25 mouse cellular contexts compared by ENCODE assay signal in the genomic region with DNA sequence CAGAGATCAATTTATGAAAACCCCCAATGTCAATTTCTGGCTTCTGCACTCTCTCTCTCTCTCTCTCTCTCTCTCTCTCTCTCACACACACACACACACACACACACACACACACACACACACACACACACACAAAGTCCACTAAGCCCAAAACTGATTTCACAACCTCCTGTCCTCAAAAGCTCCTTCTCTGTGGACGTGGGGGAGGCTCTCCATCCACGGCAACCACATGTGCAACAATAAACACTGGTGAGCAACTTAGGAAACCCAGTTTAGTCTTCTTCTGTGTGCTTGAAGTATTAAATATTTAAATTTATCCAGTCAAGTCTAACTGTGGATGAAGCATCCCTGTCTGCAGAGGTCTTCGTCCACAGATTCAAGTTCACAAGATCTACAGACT.
A peak's percentile ranks its signal among the peaks of the same experiment; 100 is the strongest.
DNase-seq lines count a peak whose midpoint lies in the region; ATAC-seq and TF ChIP-seq lines count a peak whose summit lies in the region.
"Had no signal": no experiment of that assay in that cellular context is flagged by ENCODE, and none has a peak within 500 bp of the region (broad histone marks: within the 10 kb centered on the region; RNA-seq: fewer than 3 reads in every experiment).

No protein-coding gene starts in this region.

- WGBS in liver, adult 2 months = 31% methylated on average over 3 of the region's 3 CpGs
- WGBS in liver, embryonic 11.5 days = 68% methylated on average over 3 of the region's 3 CpGs
- WGBS in lung, postnatal 0 days = 55% methylated on average over 3 of the region's 3 CpGs
- WGBS in lung, adult 2 months = 55% methylated on average over 3 of the region's 3 CpGs

- peak; percentile 77 for DNase-seq in liver, adult 2 months (ENCODE audit: extremely low read depth, low read depth, low spot score)
- DNase-seq in liver, embryonic 11.5 days (ENCODE audit: low spot score) = no peak
- DNase-seq in lung, postnatal 0 days (ENCODE audit: low spot score) = peak; percentile 57
- DNase-seq in lung, postnatal 4 days = no peak
- DNase-seq in lung, postnatal 36 days = peak; percentile 22
- no peak for DNase-seq in lung, adult 2 months
- DNase-seq in skeletal muscle tissue, adult 2 months (ENCODE audit: low read depth, low spot score) = peak; percentile 47
- DNase-seq in adrenal gland, postnatal 36 days = no peak
- DNase-seq: adrenal gland, adult 8-10 months; adrenal gland, postnatal 14 days; B cell, adult 2 months; cerebellum, adult 11 months; cerebellum, adult 18-20 months; cerebellum, adult 8-10 months; cerebellum, adult 9-11 months; cerebellum, postnatal 14 days; cerebellum, postnatal 36 days; forebrain, postnatal 0 days had no signal

- peaks cover 14% of the 10 kb centered on the region for H3K4me1 ChIP-seq in liver, adult 2 months (ENCODE audit: control insufficient read depth, insufficient read depth, low read length)
- H3K4me1 ChIP-seq in liver, embryonic 11.5 days (replicated peaks; ENCODE audit: control insufficient read depth, insufficient read depth, low read length) = no peaks in the 10 kb centered on the region
- no peaks in the 10 kb centered on the region for H3K4me1 ChIP-seq in lung, postnatal 0 days (ENCODE audit: insufficient read depth, low read depth, low read length)
- H3K4me1 ChIP-seq in lung, adult 2 months (ENCODE audit: control insufficient read depth, insufficient read depth, low read length) = peaks cover 2% of the 10 kb centered on the region; the same call in 1 of the 2 replicates
- H3K4me1 ChIP-seq: embryonic facial prominence, embryonic 10.5 days; embryonic facial prominence, embryonic 12.5 days; forebrain, embryonic 13.5 days; forebrain, embryonic 15.5 days had no signal

- ATAC-seq in liver, embryonic 11.5 days (replicated peaks; ENCODE audit: low FRiP score) = no peak
- 0 out of 2 replicates have a peak, but pooled peaks have one; percentile 23 for ATAC-seq in lung, postnatal 0 days
- ATAC-seq: CD4-positive, CD25-positive, alpha-beta regulatory T cell, adult 4 months; forebrain, embryonic 13.5 days; forebrain, embryonic 15.5 days; forebrain, postnatal 0 days had no signal

- no peaks in the 10 kb centered on the region for H3K36me3 ChIP-seq in liver, adult 2 months (ENCODE audit: control insufficient read depth, insufficient read depth, low read length)
- no peaks in the 10 kb centered on the region for H3K36me3 ChIP-seq in liver, embryonic 11.5 days (ENCODE audit: control insufficient read depth, insufficient read depth, low read length)
- no peaks in the 10 kb centered on the region for H3K36me3 ChIP-seq in lung, postnatal 0 days (ENCODE audit: insufficient read depth, low read length)
- H3K36me3 ChIP-seq: forebrain, embryonic 15.5 days; G1E had no signal

- no peak for TF ChIP-seq CTCF in liver, adult 2 months (IDR thresholded peaks at IDR 0.05; ENCODE audit: low read depth, low read length)
- no peak for TF ChIP-seq CTCF in lung, postnatal 0 days (IDR thresholded peaks at IDR 0.05)
- TF ChIP-seq CTCF in lung, adult 2 months (IDR thresholded peaks at IDR 0.05; ENCODE audit: insufficient read depth, low read length) = no peak

- H3K9me3 ChIP-seq in liver, embryonic 11.5 days (ENCODE audit: control insufficient read depth, low read length) = no peaks in the 10 kb centered on the region
- H3K9me3 ChIP-seq in lung, postnatal 0 days (ENCODE audit: low read length) = no peaks in the 10 kb centered on the region
- H3K9me3 ChIP-seq: embryonic facial prominence, embryonic 12.5 days; forebrain, embryonic 13.5 days; forebrain, embryonic 15.5 days had no signal

- no peak overlapping the region for H3K9ac ChIP-seq in liver, adult 2 months (ENCODE audit: low read depth, low read length)
- H3K9ac ChIP-seq in liver, embryonic 11.5 days (ENCODE audit: low read depth, low read length) = no peak overlapping the region
- H3K9ac ChIP-seq in lung, postnatal 0 days (replicated peaks; ENCODE audit: low read depth) = no peak overlapping the region
- H3K9ac ChIP-seq: embryonic facial prominence, embryonic 12.5 days; forebrain, embryonic 13.5 days; forebrain, embryonic 15.5 days; forebrain, postnatal 0 days had no signal

- no peaks in the 10 kb centered on the region for H3K27me3 ChIP-seq in liver, adult 2 months (ENCODE audit: control insufficient read depth, insufficient read depth, low read length)
- H3K27me3 ChIP-seq in liver, embryonic 11.5 days (replicated peaks; ENCODE audit: control insufficient read depth, insufficient read depth, low read length) = no peaks in the 10 kb centered on the region
- no peaks in the 10 kb centered on the region for H3K27me3 ChIP-seq in lung, postnatal 0 days (replicated peaks; ENCODE audit: insufficient read depth, low read length)
- H3K27me3 ChIP-seq: CH12.LX; embryonic facial prominence, embryonic 12.5 days; forebrain, embryonic 13.5 days; forebrain, embryonic 15.5 days had no signal

- TF ChIP-seq EP300 in lung, postnatal 0 days (IDR thresholded peaks at IDR 0.05) = no peak

- H3K27ac ChIP-seq in liver, adult 2 months (replicated peaks; ENCODE audit: insufficient read depth, low read depth, low read length) = peak overlapping the region; percentile 3; the same call in 1 of the 2 replicates
- H3K27ac ChIP-seq in liver, embryonic 11.5 days (ENCODE audit: low read depth, low read length) = no peak overlapping the region
- no peak overlapping the region for H3K27ac ChIP-seq in lung, postnatal 0 days (ENCODE audit: low read length)
- H3K27ac ChIP-seq: embryonic facial prominence, embryonic 10.5 days; embryonic facial prominence, embryonic 12.5 days; forebrain, embryonic 13.5 days; forebrain, embryonic 15.5 days had no signal

- TF ChIP-seq POLR2A in liver, adult 2 months (IDR thresholded peaks at IDR 0.05; ENCODE audit: extremely low read depth, insufficient read depth, low read length) = no peak
- no peak for TF ChIP-seq POLR2A in lung, adult 2 months (IDR thresholded peaks at IDR 0.05; ENCODE audit: borderline replicate concordance, extremely low read depth, low read depth, low read length)

- no peak overlapping the region for H3K4me2 ChIP-seq in liver, embryonic 11.5 days
- H3K4me2 ChIP-seq in lung, postnatal 0 days (replicated peaks; ENCODE audit: low read depth, low read length) = no peak overlapping the region
- H3K4me2 ChIP-seq: embryonic facial prominence, embryonic 12.5 days; forebrain, embryonic 13.5 days; forebrain, embryonic 15.5 days had no signal

- no peak overlapping the region for H3K4me3 ChIP-seq in liver, adult 2 months (ENCODE audit: insufficient read depth, low read depth, low read length)
- no peak overlapping the region for H3K4me3 ChIP-seq in liver, embryonic 11.5 days (ENCODE audit: low read depth, low read length)
- H3K4me3 ChIP-seq in lung, postnatal 0 days (ENCODE audit: low read depth, low read length) = no peak overlapping the region
- no peak overlapping the region for H3K4me3 ChIP-seq in lung, adult 2 months (replicated peaks; ENCODE audit: extremely low read depth, low read depth, low read length)
- H3K4me3 ChIP-seq: embryonic facial prominence, embryonic 10.5 days; embryonic facial prominence, embryonic 12.5 days; forebrain, embryonic 13.5 days; forebrain, embryonic 15.5 days had no signal

- no peaks in the 10 kb centered on the region for H3K79me2 ChIP-seq in liver, adult 2 months (ENCODE audit: control insufficient read depth, insufficient read depth, low read length)

Comparison
In these comparisons a context has a peak if more than half of its experiments do, and no peak if none do; other contexts are left out.
1. DNase-seq: peak in liver, adult 2 months (single experiment), lung, postnatal 0 days (single experiment), lung, postnatal 36 days (single experiment) and skeletal muscle tissue, adult 2 months (single experiment); none in liver, embryonic 11.5 days (single experiment), lung, postnatal 4 days (0 of 2), lung, adult 2 months (single experiment) and adrenal gland, postnatal 36 days (0 of 2).